In genomic region chr14:60709749-60710148, GRCm38 (mm10) we compare ENCODE assay signal across 24 mouse cellular contexts. TPM values are rescaled to one million over a fixed set of nuclear protein-coding genes. Genes with fewer than 3 reads are reported as not detected.
DNase-seq lines count a peak whose midpoint lies in the region; ATAC-seq and TF ChIP-seq lines count a peak whose summit lies in the region.
"Had no signal": no experiment of that assay in that cellular context is flagged by ENCODE, and none has a peak within 500 bp of the region (broad histone marks: within the 10 kb centered on the region; RNA-seq: fewer than 3 reads in every experiment).

No protein-coding gene starts in this region.

- no peak overlapping the region for H3K4me3 ChIP-seq in heart, embryonic 10.5 days
- no peak overlapping the region for H3K4me3 ChIP-seq in liver, postnatal 0 days (ENCODE audit: low read depth, low read length)
- no peak overlapping the region for H3K4me3 ChIP-seq in liver, embryonic 12.5 days
- H3K4me3 ChIP-seq in small intestine, adult 2 months (ENCODE audit: low read depth, low read length): peak overlapping the region; percentile 33
- H3K4me3 ChIP-seq: embryonic facial prominence, embryonic 12.5 days; gastrocnemius, adult 2 months; limb, embryonic 15.5 days; midbrain, embryonic 12.5 days; neural tube, embryonic 15.5 days had no signal

- H3K9me3 ChIP-seq in heart, embryonic 10.5 days: no peaks in the 10 kb centered on the region
- H3K9me3 ChIP-seq in liver, postnatal 0 days (ENCODE audit: low read length): no peaks in the 10 kb centered on the region
- H3K9me3 ChIP-seq in liver, embryonic 12.5 days (replicated peaks): no peaks in the 10 kb centered on the region
- H3K9me3 ChIP-seq: embryonic facial prominence, embryonic 12.5 days; limb, embryonic 15.5 days; midbrain, embryonic 12.5 days; neural tube, embryonic 15.5 days had no signal

- no peak for TF ChIP-seq EP300 in liver, postnatal 0 days (IDR thresholded peaks at IDR 0.05; ENCODE audit: low read depth)

- 87% methylated on average over 8 of the region's 8 CpGs for WGBS in heart, embryonic 10.5 days
- WGBS in liver, postnatal 0 days (ENCODE audit: insufficient replicate concordance): 62% methylated on average over 8 of the region's 8 CpGs
- WGBS in liver, embryonic 12.5 days (ENCODE audit: insufficient replicate concordance): 76% methylated on average over 8 of the region's 8 CpGs
- 91% methylated on average over 8 of the region's 8 CpGs for WGBS in small intestine, adult 2 months

- H3K36me3 ChIP-seq in heart, embryonic 10.5 days: no peaks in the 10 kb centered on the region
- H3K36me3 ChIP-seq in liver, postnatal 0 days (replicated peaks; ENCODE audit: insufficient read depth, low read length): peaks cover 4% of the 10 kb centered on the region; the same call in 1 of the 2 replicates
- peaks cover 15% of the 10 kb centered on the region; the same call in 1 of the 2 replicates for H3K36me3 ChIP-seq in liver, embryonic 12.5 days
- peaks cover 37% of the 10 kb centered on the region for H3K36me3 ChIP-seq in small intestine, adult 2 months (ENCODE audit: control insufficient read depth, insufficient read depth, low read length)
- H3K36me3 ChIP-seq: embryonic facial prominence, embryonic 12.5 days; neural tube, embryonic 15.5 days had no signal

- H3K27me3 ChIP-seq in heart, embryonic 10.5 days (ENCODE audit: insufficient read depth, poor library complexity, severe bottlenecking): no peaks in the 10 kb centered on the region
- no peaks in the 10 kb centered on the region for H3K27me3 ChIP-seq in liver, postnatal 0 days (ENCODE audit: insufficient read depth, low read length)
- no peaks in the 10 kb centered on the region for H3K27me3 ChIP-seq in liver, embryonic 12.5 days (replicated peaks)
- no peaks in the 10 kb centered on the region for H3K27me3 ChIP-seq in small intestine, adult 2 months (ENCODE audit: control insufficient read depth, insufficient read depth, low read length)
- H3K27me3 ChIP-seq: embryonic facial prominence, embryonic 12.5 days; limb, embryonic 15.5 days; midbrain, embryonic 12.5 days; neural tube, embryonic 15.5 days had no signal

- H3K4me1 ChIP-seq in heart, embryonic 10.5 days: peaks cover 32% of the 10 kb centered on the region
- H3K4me1 ChIP-seq in liver, postnatal 0 days (ENCODE audit: insufficient read depth): peaks cover 8% of the 10 kb centered on the region; the same call in 1 of the 2 replicates
- H3K4me1 ChIP-seq in liver, embryonic 12.5 days: peaks cover 13% of the 10 kb centered on the region
- peaks cover 6% of the 10 kb centered on the region; the same call in 1 of the 2 replicates for H3K4me1 ChIP-seq in small intestine, adult 2 months (ENCODE audit: control insufficient read depth, insufficient read depth, insufficient read length, low read length)
- H3K4me1 ChIP-seq: midbrain, embryonic 12.5 days; neural tube, embryonic 15.5 days had no signal

- H3K4me2 ChIP-seq in liver, postnatal 0 days (ENCODE audit: low read depth, low read length): no peak overlapping the region
- H3K4me2 ChIP-seq in liver, embryonic 12.5 days: no peak overlapping the region
- H3K4me2 ChIP-seq: embryonic facial prominence, embryonic 12.5 days; limb, embryonic 15.5 days; midbrain, embryonic 12.5 days; neural tube, embryonic 15.5 days had no signal

- H3K9ac ChIP-seq in liver, postnatal 0 days (replicated peaks): no peak overlapping the region
- no peak overlapping the region for H3K9ac ChIP-seq in liver, embryonic 12.5 days
- H3K9ac ChIP-seq: embryonic facial prominence, embryonic 12.5 days; limb, embryonic 15.5 days; midbrain, embryonic 12.5 days; neural tube, embryonic 15.5 days had no signal

- no peak for TF ChIP-seq CTCF in liver, postnatal 0 days (IDR thresholded peaks at IDR 0.05; ENCODE audit: low read depth)
- no peak for TF ChIP-seq CTCF in small intestine, adult 2 months (IDR thresholded peaks at IDR 0.05; ENCODE audit: extremely low read depth, insufficient read length, insufficient replicate concordance, low read depth, low read length)

- ATAC-seq in liver, postnatal 0 days: no peak
- no peak for ATAC-seq in liver, embryonic 12.5 days
- ATAC-seq: forebrain, embryonic 14.5 days; hindbrain, postnatal 0 days; intestine, postnatal 0 days had no signal

- no peak for TF ChIP-seq POLR2A in small intestine, adult 2 months (IDR thresholded peaks at IDR 0.05; ENCODE audit: low read depth, low read length)

- H3K27ac ChIP-seq in heart, embryonic 10.5 days: peak overlapping the region; percentile 13
- 0 out of 2 replicates have a peak overlapping the region, but pooled peaks have one; percentile 49 for H3K27ac ChIP-seq in liver, postnatal 0 days (ENCODE audit: low read depth)
- H3K27ac ChIP-seq in liver, embryonic 12.5 days: no peak overlapping the region
- no peak overlapping the region for H3K27ac ChIP-seq in small intestine, adult 2 months (ENCODE audit: insufficient read depth, low read depth, low read length)
- H3K27ac ChIP-seq: embryonic facial prominence, embryonic 12.5 days; gastrocnemius, adult 2 months; hindbrain, postnatal 0 days; midbrain, embryonic 12.5 days; neural tube, embryonic 15.5 days had no signal

- DNase-seq in heart, embryonic 10.5 days (ENCODE audit: low spot score): no peak
- no peak for DNase-seq in heart, adult 11 months
- no peak for DNase-seq in liver, postnatal 0 days
- DNase-seq in thymus, postnatal 36 days: peak; percentile 52 to 54
- no peak for DNase-seq in adrenal gland, postnatal 14 days
- DNase-seq in right cerebral cortex, adult 18-20 months: no peak
- DNase-seq: adrenal gland, postnatal 36 days; cerebellum, adult 18-20 months; cerebellum, postnatal 14 days; gastrocnemius, adult 2 months; kidney, postnatal 25 days; lung, postnatal 10 days had no signal

RNA-seq across cellular contexts. Expression of gene C1qtnf9, which starts 58.2 kb away (rescaled TPM):
- polyA plus RNA-seq in heart, embryonic 10.5 days (2016; fragmentation: Nextera tagmentation; extraction: Ambion mirVana): 0.10 and 0.13 TPM in 2 replicates
- polyA plus RNA-seq in liver, postnatal 0 days (2015; fragmentation: Nextera tagmentation; extraction: Ambion mirVana): 0.25 and 0.49 TPM in 2 replicates
- 0.08 and 0.17 TPM in 2 replicates for polyA plus RNA-seq in liver, embryonic 12.5 days (2016; fragmentation: Nextera tagmentation; extraction: Ambion mirVana)
- 0.47 and 0.70 TPM in 2 replicates for polyA plus RNA-seq in small intestine, adult 2 months (2012; rRNA removed)
- 18.4 and 25.7 TPM in 2 replicates for total RNA-seq in adrenal gland, postnatal 14 days (2021)
- total RNA-seq: hindbrain, postnatal 0 days; megakaryocyte, adult 5-6 weeks had no signal
- polyA plus RNA-seq: forebrain, embryonic 14.5 days; hindbrain, embryonic 11.5 days; kidney, embryonic 14.5 days had no signal

Comparison
In these comparisons a context has a peak if more than half of its experiments do, and no peak if none do; other contexts are left out.
1. H3K27ac ChIP-seq: peak in heart, embryonic 10.5 days (single experiment) and liver, postnatal 0 days (single experiment); none in liver, embryonic 12.5 days (single experiment) and small intestine, adult 2 months (single experiment).
2. DNase-seq: peak in thymus, postnatal 36 days (2 of 2); none in heart, embryonic 10.5 days (single experiment), heart, adult 11 months (single experiment), liver, postnatal 0 days (single experiment), adrenal gland, postnatal 14 days (single experiment) and right cerebral cortex, adult 18-20 months (single experiment).